Mouse (Mus musculus) liver, embryonic 14.5 days (tissue): ENCODE data around the gene Plcd1. TPM values are rescaled to one million over a fixed set of nuclear protein-coding genes. Genes with fewer than 3 reads are reported as not detected.

Experiments
- ATAC-seq: fragments of 200-750 bp; cut with Nextera tagmentation; 2 replicates; pipeline ENCODE4 v1.8.0; 2017; ENCODE audit warnings: moderate number of reproducible peaks, mild to moderate bottlenecking, moderate library complexity; ENCODE audit not compliant: insufficient read depth
- DNase-seq, 3 experiments: peaks; one replicate each; pipeline ENCODE4 v3.0.0-alpha.2; 2012 to 2013; ENCODE audit warnings: low read depth in 3 of 3, low spot score in 3 of 3
- H3K27ac ChIP-seq: fragments of 300-500 bp; sonication (generic); 2 replicates; pipeline ENCODE4 v1.5.1; 2014; ENCODE audit warnings: moderate library complexity, mild to moderate bottlenecking, control low read depth, inconsistent platforms
- H3K27me3 ChIP-seq: fragments of 300-500 bp; sonication (generic); 2 replicates; pipeline ENCODE4 v1.6.1; 2014; ENCODE audit warnings: mild to moderate bottlenecking, low read length, moderate library complexity; ENCODE audit not compliant: control insufficient read depth, insufficient read depth
- H3K36me3 ChIP-seq: fragments of 300-500 bp; sonication (generic); replicated peaks from 2 replicates; pipeline ENCODE4 v1.6.1; 2014; ENCODE audit warnings: low read depth; ENCODE audit not compliant: control insufficient read depth, insufficient read depth
- H3K4me1 ChIP-seq, 2 experiments: fragments of 200-500 bp in 1 of 2; fragments of 300-500 bp in 1 of 2; sonication (generic) in 1 of 2; replicated peaks; 2 replicates each; pipeline ENCODE4 v1.6.1; 2012 to 2014; ENCODE audit warnings: antibody characterized with exemption in 1 of 2, inconsistent platforms in 1 of 2, low read length in 1 of 2; ENCODE audit not compliant: control insufficient read depth in 2 of 2, insufficient read depth in 2 of 2
- H3K4me2 ChIP-seq: fragments of 300-500 bp; sonication (generic); 2 replicates; pipeline ENCODE4 v1.6.1; 2014; ENCODE audit warnings: low read depth, mild to moderate bottlenecking, control low read depth, moderate library complexity
- H3K4me3 ChIP-seq, 2 experiments: fragments of 200-500 bp in 1 of 2; fragments of 300-500 bp in 1 of 2; sonication (generic) in 1 of 2; 2 replicates each; pipeline ENCODE4 v1.5.1; 2012 to 2014; ENCODE audit warnings: low read depth in 2 of 2, low read length in 2 of 2, mild to moderate bottlenecking in 2 of 2, control low read depth in 1 of 2, inconsistent platforms in 1 of 2, moderate library complexity in 1 of 2; ENCODE audit not compliant: insufficient read depth in 1 of 2
- H3K9ac ChIP-seq: fragments of 300-500 bp; sonication (generic); replicated peaks from 2 replicates; pipeline ENCODE4 v1.6.1; 2014; ENCODE audit warnings: mild to moderate bottlenecking, control low read depth, moderate library complexity
- H3K9me3 ChIP-seq: fragments of 300-500 bp; sonication (generic); 2 replicates; pipeline ENCODE4 v1.6.1; 2016; ENCODE audit warnings: low read length, mixed read lengths; ENCODE audit not compliant: control insufficient read depth
- CTCF ChIP-seq: IDR thresholded peaks from 2 replicates; pipeline ENCODE4 v1.5.1; 2016; ENCODE audit warnings: antibody characterized with exemption, low read depth, control low read depth
- EP300 ChIP-seq: IDR thresholded peaks from 2 replicates; pipeline ENCODE4 v1.6.1; 2016; ENCODE audit warnings: antibody characterized with exemption, low read depth
- WGBS: fragments of 180-500 bp; shearing (Covaris S2); extraction: QIAGEN DNeasy Blood & Tissue Kit; methylation state at CpG from one replicate; pipeline ENCODE4 v1.1.7; 2014; ENCODE audit not compliant: insufficient replicate concordance; 5-methylcytosine and 5-hydroxymethylcytosine counted together
- polyA plus RNA-seq, 2 experiments: library from polyadenylated mRNA; depleted of rRNA in 1 of 2; stranded (reverse) in 1 of 2; unstranded in 1 of 2; fragments of >200 nt; fragmentation: Nextera tagmentation in 1 of 2; extraction: Ambion mirVana in 1 of 2; gene quantifications; 2 replicates each; pipeline versions ENCODE4 v1.2.1 to v1.2.3; 2012 to 2014

Plcd1 gene
- polyA plus RNA-seq, 2 experiments: 0.95 to 1.1 TPM

- Histone ChIP-seq H3K9me3 (no peaks in the 10 kb centered on the region), H3K4me3 (no peak overlapping the region), H3K4me1 (no peaks in the 10 kb centered on the region), H3K36me3 (no peaks in the 10 kb centered on the region), H3K9ac (no peak overlapping the region), H3K27ac (no peak overlapping the region), H3K27me3 (no peaks in the 10 kb centered on the region), H3K4me2 (no peak overlapping the region)
- DNase-seq (no peak), ATAC-seq (no peak)
- WGBS: 76% methylated on average over 15 of the region's 15 CpGs
- TF ChIP-seq EP300: no peak
- TF ChIP-seq CTCF: no peak
Observed at GRCm38 (mm10) chr9:119073184-119073895, 20.0 kb downstream of the Plcd1 start.

DNA sequence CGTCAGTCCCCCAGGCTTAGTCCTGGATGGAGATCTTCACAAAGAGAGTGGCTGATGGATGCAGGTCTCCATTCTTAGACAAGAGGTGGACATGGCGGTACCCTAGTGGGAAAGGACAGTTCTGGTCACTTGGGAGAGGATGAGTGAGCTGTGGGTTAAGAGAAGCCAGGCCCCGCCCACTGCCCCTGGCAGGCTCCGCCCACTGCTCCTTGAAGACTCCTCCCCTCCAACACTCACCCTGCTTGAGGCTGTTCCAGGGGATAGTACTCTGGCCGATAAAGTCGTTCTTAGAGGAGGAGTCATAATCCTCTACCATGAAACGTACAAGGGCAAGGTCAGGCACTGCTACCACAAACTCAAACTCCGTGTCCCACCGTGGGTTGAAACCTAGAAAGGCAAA, 21.5 kb downstream of the Plcd1 start:
- DNase-seq (no peak), ATAC-seq (no peak)
- Histone ChIP-seq H3K36me3 (no peaks in the 10 kb centered on the region), H3K4me1 (no peaks in the 10 kb centered on the region), H3K27ac (no peak overlapping the region), H3K4me2 (no peak overlapping the region), H3K4me3 (no peak overlapping the region), H3K9me3 (no peaks in the 10 kb centered on the region), H3K9ac (no peak overlapping the region), H3K27me3 (no peaks in the 10 kb centered on the region)
- TF ChIP-seq CTCF (no peak), EP300 (no peak)
- 60% methylated on average over 9 of the region's 9 CpGs for WGBS

- H3K27me3 ChIP-seq: no peaks in the 10 kb centered on the region
- no peak overlapping the region for H3K4me2 ChIP-seq
- no peak overlapping the region for H3K4me3 ChIP-seq
- TF ChIP-seq CTCF (no peak), EP300 (no peak)
- WGBS: 64% methylated on average over 13 of the region's 13 CpGs
- no peaks in the 10 kb centered on the region for H3K9me3 ChIP-seq
- DNase-seq: no peak
- no peak overlapping the region for H3K27ac ChIP-seq
- no peak overlapping the region for H3K9ac ChIP-seq
- no peak for ATAC-seq
- no peaks in the 10 kb centered on the region for H3K36me3 ChIP-seq
- H3K4me1 ChIP-seq: no peaks in the 10 kb centered on the region
Observed at GRCm38 (mm10) chr9:119070173-119070825, 23.0 kb downstream of the Plcd1 start.

DNA sequence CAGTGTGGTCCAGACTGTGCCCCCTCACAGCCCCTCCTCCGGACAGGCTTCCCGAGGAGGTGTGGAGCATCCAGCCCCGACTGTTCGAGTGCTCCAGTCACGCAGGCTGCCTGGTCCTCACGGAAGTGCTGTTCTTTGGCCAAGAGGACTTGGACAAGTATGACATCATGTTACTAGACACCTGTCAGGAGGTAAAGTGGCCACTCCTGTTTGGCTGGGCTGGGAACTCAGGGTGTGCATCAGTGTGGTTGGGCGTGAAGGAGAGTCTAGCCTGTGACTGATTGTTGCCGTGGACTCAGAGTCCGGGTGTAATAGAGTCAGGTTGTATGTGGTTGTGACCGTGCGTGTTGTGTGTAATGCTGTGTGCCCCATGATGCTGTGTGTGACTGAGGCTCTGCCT, 25.0 kb downstream of the Plcd1 start:
- H3K27ac ChIP-seq: no peak overlapping the region
- 75% methylated on average over 11 of the region's 11 CpGs for WGBS
- no peak overlapping the region for H3K9ac ChIP-seq
- H3K4me3 ChIP-seq: no peak overlapping the region
- no peaks in the 10 kb centered on the region for H3K36me3 ChIP-seq
- H3K9me3 ChIP-seq: no peaks in the 10 kb centered on the region
- H3K27me3 ChIP-seq: no peaks in the 10 kb centered on the region
- DNase-seq (no peak), ATAC-seq (no peak)
- H3K4me2 ChIP-seq: no peak overlapping the region
- H3K4me1 ChIP-seq: no peaks in the 10 kb centered on the region; a peak in 2 of 4 replicates
- no peak for TF ChIP-seq CTCF
- TF ChIP-seq EP300: no peak

DNA sequence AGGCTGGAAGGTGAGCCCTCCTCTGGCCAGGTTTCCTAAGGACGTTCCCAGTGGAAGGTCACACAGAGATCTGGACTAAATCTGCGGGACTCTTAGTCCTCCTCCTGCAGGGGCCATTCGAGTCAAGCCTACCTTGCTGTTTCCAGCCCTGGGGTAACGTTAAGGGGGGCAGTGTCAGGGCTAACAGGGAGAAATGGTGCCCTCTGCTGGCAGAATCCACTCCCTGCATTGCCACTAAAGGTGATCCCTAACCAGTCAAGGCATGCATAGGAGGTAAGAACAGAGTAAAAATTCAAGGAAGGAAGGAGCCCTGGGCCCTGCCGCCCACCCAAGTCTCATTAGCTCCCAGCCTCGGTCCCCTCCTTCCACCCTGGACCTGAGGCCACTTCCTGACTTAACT, 25.7 kb downstream of the Plcd1 start:
- H3K4me2 ChIP-seq: no peak overlapping the region
- no peak overlapping the region for H3K9ac ChIP-seq
- H3K27me3 ChIP-seq: no peaks in the 10 kb centered on the region
- H3K27ac ChIP-seq: no peak overlapping the region
- no peak for TF ChIP-seq EP300
- TF ChIP-seq CTCF: peak; percentile 90
- no peak for ATAC-seq
- WGBS: 4% methylated on average over 6 of the region's 6 CpGs
- H3K9me3 ChIP-seq: no peaks in the 10 kb centered on the region
- H3K4me1 ChIP-seq: no peaks in the 10 kb centered on the region; a peak in 2 of 4 replicates
- no peaks in the 10 kb centered on the region for H3K36me3 ChIP-seq
- DNase-seq: peak in 1 of 3 experiments; percentile 19
- H3K4me3 ChIP-seq: no peak overlapping the region
